Mouse (Mus musculus) large intestine, adult 2 months (tissue): ENCODE data around the gene Ahnak2. TPM values are rescaled to one million over a fixed set of nuclear protein-coding genes. Genes with fewer than 3 reads are reported as not detected.
A peak's percentile ranks its signal among the peaks of the same experiment; 100 is the strongest.
"Not testable (repeated sequence)": the region's sequence is repeated elsewhere in the genome, so short reads cannot be mapped to it uniquely, and the experiment has no call there.

Experiments used
- DNase-seq: peaks from one replicate; pipeline ENCODE4 v3.0.0-alpha.2; 2012; ENCODE audit warnings: low read depth, low spot score
- WGBS: fragments of 180-500 bp; shearing (Covaris S2); methylation state at CpG from one replicate; pipeline ENCODE4 v1.1.7; 2018; 5-methylcytosine and 5-hydroxymethylcytosine counted together
- polyA plus RNA-seq: library from polyadenylated mRNA; depleted of rRNA; stranded (reverse); fragments of >200 nt; gene quantifications from 2 replicates; pipeline ENCODE4 v1.2.3, GENCODE M21; 2012; rRNA removed

Ahnak2 gene
- polyA plus RNA-seq, result 1.4 and 1.6 TPM in 2 replicates

GRCm38 (mm10) chr12:112801864-112802846, at the start of gene Ahnak2:
TSS of gene Ahnak2 (minus strand) at chr12:112802657.
- 3% methylated on average over 63 of the region's 69 CpGs for WGBS
- no peak for DNase-seq

- 24% methylated on average over 8 of the region's 8 CpGs for WGBS
- no peak for DNase-seq
Observed at GRCm38 (mm10) chr12:112851116-112851515, 48.7 kb upstream of the Ahnak2 start.

GRCm38 (mm10) chr12:112850344-112850743, 47.9 kb upstream of the Ahnak2 start:
- WGBS, result 96% methylated on average over 9 of the region's 9 CpGs
- DNase-seq, result no peak

- no peak for DNase-seq
- 59% methylated on average over 11 of the region's 11 CpGs for WGBS
Observed at GRCm38 (mm10) chr12:112849235-112850022, 47.0 kb upstream of the Ahnak2 start.

GRCm38 (mm10) chr12:112847880-112848279, 45.4 kb upstream of the Ahnak2 start:
- no peak for DNase-seq
- 94% methylated on average over 2 of the region's 2 CpGs for WGBS

GRCm38 (mm10) chr12:112843803-112844202, 41.3 kb upstream of the Ahnak2 start:
- no peak for DNase-seq
- 24% methylated on average over 3 of the region's 3 CpGs for WGBS

GRCm38 (mm10) chr12:112842128-112842527, 39.7 kb upstream of the Ahnak2 start:
- not testable (repeated sequence) for DNase-seq
- 78% methylated on average over 2 of the region's 2 CpGs for WGBS

GRCm38 (mm10) chr12:112841338-112841892, 39.0 kb upstream of the Ahnak2 start:
- not testable (repeated sequence) for DNase-seq
- WGBS, result 60% methylated on average over 4 of the region's 4 CpGs

GRCm38 (mm10) chr12:112840209-112841086, 38.0 kb upstream of the Ahnak2 start:
- no peak for DNase-seq
- 71% methylated on average over 25 of the region's 25 CpGs for WGBS

- no peak for DNase-seq
- 61% methylated on average over 2 of the region's 2 CpGs for WGBS
Observed at GRCm38 (mm10) chr12:112835046-112835445, 32.6 kb upstream of the Ahnak2 start.

- 60% methylated on average over 6 of the region's 6 CpGs for WGBS
- DNase-seq, result no peak
Observed at GRCm38 (mm10) chr12:112833527-112833926, 31.1 kb upstream of the Ahnak2 start.

GRCm38 (mm10) chr12:112832411-112832810, 30.0 kb upstream of the Ahnak2 start:
- 85% methylated on average over 5 of the region's 5 CpGs for WGBS
- DNase-seq, result no peak

GRCm38 (mm10) chr12:112830570-112830969, 28.1 kb upstream of the Ahnak2 start:
- DNase-seq, result no peak
- WGBS, result 86% methylated on average over 3 of the region's 3 CpGs

- no peak for DNase-seq
- 11% methylated on average over 2 of the region's 2 CpGs for WGBS
Observed at GRCm38 (mm10) chr12:112830141-112830540, 27.7 kb upstream of the Ahnak2 start.

GRCm38 (mm10) chr12:112829244-112829864, 26.9 kb upstream of the Ahnak2 start, which contains the start of gene Cdca4:
TSS of gene Cdca4 (minus strand) at chr12:112829423.
- peak; percentile 64 for DNase-seq
- WGBS, result 2% methylated on average over 70 of the region's 72 CpGs

- under 1% methylated on average over 51 of the region's 51 CpGs for WGBS
- DNase-seq, result no peak
Observed at GRCm38 (mm10) chr12:112828501-112829243, 26.2 kb upstream of the Ahnak2 start.

GRCm38 (mm10) chr12:112825901-112826300, 23.4 kb upstream of the Ahnak2 start:
- 72% methylated on average over 5 of the region's 5 CpGs for WGBS
- no peak for DNase-seq

GRCm38 (mm10) chr12:112823221-112823620, 20.8 kb upstream of the Ahnak2 start:
- WGBS, result 27% methylated on average over 4 of the region's 4 CpGs

More at GRCm38 (mm10) chr12:112823221-112823620, 20.8 kb upstream of the Ahnak2 start:
- DNase-seq, result no peak
